Mouse (Mus musculus): Measurements from ENCODE around the gene Vmn1r212. TPM values are rescaled to one million over a fixed set of nuclear protein-coding genes. Genes with fewer than 3 reads are reported as not detected.
"Not testable (repeated sequence)": the region's sequence is repeated elsewhere in the genome, so short reads cannot be mapped to it uniquely, and the experiment has no call there.

Gene Vmn1r212
- polyA plus RNA-seq (2015; fragmentation: Nextera tagmentation; extraction: Ambion mirVana), result not detected in 2 replicates

DNA sequence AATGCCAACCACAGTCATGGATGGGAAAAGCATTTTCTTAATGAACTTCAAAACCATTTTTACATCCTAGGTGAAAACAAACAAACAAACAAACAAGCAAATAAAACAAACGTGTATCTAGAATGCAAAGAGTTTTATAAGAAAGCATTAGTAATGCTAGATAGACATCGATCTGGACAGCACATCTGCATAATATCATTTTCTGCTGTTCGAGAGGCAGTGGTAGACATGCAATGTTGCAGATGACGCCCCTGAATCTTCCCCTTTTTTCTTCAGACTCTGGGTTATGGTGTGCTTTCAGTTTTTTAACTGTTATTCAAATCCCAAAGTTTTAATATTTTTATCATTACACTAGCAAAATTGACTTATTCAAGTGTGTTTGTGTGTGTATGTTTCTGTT is at the start of gene Vmn1r212:
TSS of gene Vmn1r212 (minus strand) at position 101 of the 400 bp plus-strand sequence.
- 89% methylated on average over 4 of the region's 4 CpGs for WGBS
- no peaks in the 10 kb centered on the region for H3K27me3 ChIP-seq (ENCODE audit: control insufficient read depth, insufficient read depth, low read depth, low read length)
- ATAC-seq, result no peak

DNA sequence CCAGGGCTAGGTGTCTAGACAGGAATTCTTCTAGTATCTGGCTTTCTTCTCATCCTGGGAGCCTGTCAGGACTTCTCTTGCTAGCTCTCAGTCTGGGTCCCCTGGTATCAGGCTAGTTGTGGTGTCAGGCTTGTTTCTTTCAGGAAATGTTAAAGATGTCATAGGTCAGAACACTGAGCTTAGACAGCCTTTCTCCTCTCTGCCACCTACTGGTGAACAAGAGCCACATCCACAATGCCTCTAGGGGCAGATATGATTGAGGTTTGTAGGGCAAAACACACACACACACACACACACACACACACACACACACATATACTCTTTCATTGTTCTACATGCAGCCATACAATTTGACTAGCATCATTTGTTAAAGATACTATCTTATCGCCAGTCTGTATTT is 4.7 kb downstream of the Vmn1r212 start:
- H3K27ac ChIP-seq (ENCODE audit: low read length), result no peak overlapping the region
- ATAC-seq, result no peak
- 100% methylated on average over 1 of the region's 1 CpGs for WGBS
- H3K27me3 ChIP-seq (ENCODE audit: control insufficient read depth, insufficient read depth, low read depth, low read length), result no peaks in the 10 kb centered on the region
- no peak overlapping the region for H3K9ac ChIP-seq (ENCODE audit: low read depth, low read length)
- no peak overlapping the region for H3K4me3 ChIP-seq (ENCODE audit: low read depth, low read length)
- H3K4me2 ChIP-seq (ENCODE audit: low read length), result no peak overlapping the region
- H3K4me1 ChIP-seq (ENCODE audit: control insufficient read depth, insufficient read depth, low read length), result no peaks in the 10 kb centered on the region
- H3K36me3 ChIP-seq (ENCODE audit: control insufficient read depth, insufficient read depth, low read length), result no peaks in the 10 kb centered on the region
- no peaks in the 10 kb centered on the region for H3K9me3 ChIP-seq (replicated peaks; ENCODE audit: control insufficient read depth, low read length, poor library complexity, severe bottlenecking)

More for the DNA sequence above, at the start of gene Vmn1r212:
- Histone ChIP-seq H3K9me3 (replicated peaks; ENCODE audit: control insufficient read depth, low read length, poor library complexity, severe bottlenecking) (no peaks in the 10 kb centered on the region), H3K9ac (ENCODE audit: low read depth, low read length) (no peak within 1 kb of the TSS), H3K4me3 (ENCODE audit: low read depth, low read length) (no peak within 1 kb of the TSS), H3K4me1 (ENCODE audit: control insufficient read depth, insufficient read depth, low read length) (no peaks in the 10 kb centered on the region), H3K36me3 (ENCODE audit: control insufficient read depth, insufficient read depth, low read length) (no peaks in the 10 kb centered on the region), H3K4me2 (ENCODE audit: low read length) (no peak within 1 kb of the TSS), H3K27ac (ENCODE audit: low read length) (no peak within 1 kb of the TSS)

DNA sequence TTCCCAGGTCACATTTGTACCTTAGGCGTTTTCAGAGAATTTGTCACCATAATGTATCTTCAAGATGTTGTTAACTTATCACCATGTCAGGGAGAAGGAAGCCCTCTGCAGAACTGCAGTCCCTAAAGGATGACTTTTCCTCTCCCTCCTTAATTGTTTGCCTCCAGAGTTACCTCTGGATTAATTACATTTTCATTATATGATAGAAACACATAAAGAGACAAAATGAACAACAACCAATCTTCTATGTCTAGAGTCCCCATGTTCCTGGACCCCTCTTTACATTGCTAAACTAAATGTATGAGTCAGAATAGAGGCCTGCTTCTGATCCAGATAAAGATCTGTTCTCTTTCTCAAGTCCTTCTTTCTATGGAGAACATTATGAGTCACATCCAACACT is 26.5 kb downstream of the Vmn1r212 start, which contains the start of gene Vmn1r211:
TSS of gene Vmn1r211 (minus strand) at position 101 of the 400 bp plus-strand sequence.
- no peaks in the 10 kb centered on the region for H3K27me3 ChIP-seq (ENCODE audit: control insufficient read depth, insufficient read depth, low read depth, low read length)
- no peaks in the 10 kb centered on the region for H3K9me3 ChIP-seq (replicated peaks; ENCODE audit: control insufficient read depth, low read length, poor library complexity, severe bottlenecking)
- H3K27ac ChIP-seq (ENCODE audit: low read length), result no peak within 1 kb of the TSS
- no peak within 1 kb of the TSS for H3K4me2 ChIP-seq (ENCODE audit: low read length)
- H3K4me3 ChIP-seq (ENCODE audit: low read depth, low read length), result no peak within 1 kb of the TSS
- no peaks in the 10 kb centered on the region for H3K36me3 ChIP-seq (ENCODE audit: control insufficient read depth, insufficient read depth, low read length)
- H3K9ac ChIP-seq (ENCODE audit: low read depth, low read length), result no peak within 1 kb of the TSS
- no peak for ATAC-seq
- no peaks in the 10 kb centered on the region for H3K4me1 ChIP-seq (ENCODE audit: control insufficient read depth, insufficient read depth, low read length)
- WGBS, result 76% methylated on average over 1 of the region's 1 CpGs

DNA sequence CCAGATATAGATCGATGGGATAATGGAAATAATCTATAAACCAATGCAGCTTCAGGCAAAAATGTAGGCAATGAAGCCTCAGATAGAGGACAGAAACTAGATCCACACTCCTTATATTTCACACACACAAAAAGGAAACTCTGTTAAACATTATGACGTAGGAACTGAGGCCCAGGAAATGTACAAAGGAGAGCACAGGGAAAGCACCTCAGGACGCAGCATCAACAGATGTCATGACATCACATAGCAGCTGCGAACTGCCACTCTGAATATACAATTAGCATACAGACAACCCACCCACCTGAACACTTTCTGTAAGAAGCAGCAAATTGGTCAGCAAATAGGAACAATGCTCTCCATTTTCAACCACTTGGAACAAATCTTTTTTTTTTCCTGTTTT is 29.2 kb downstream of the Vmn1r212 start:
- H3K9ac ChIP-seq (ENCODE audit: low read depth, low read length), result no peak overlapping the region
- no peak overlapping the region for H3K27ac ChIP-seq (ENCODE audit: low read length)
- ATAC-seq, result no peak
- H3K4me1 ChIP-seq (ENCODE audit: control insufficient read depth, insufficient read depth, low read length), result no peaks in the 10 kb centered on the region
- no peak overlapping the region for H3K4me3 ChIP-seq (ENCODE audit: low read depth, low read length)
- 71% methylated on average over 4 of the region's 4 CpGs for WGBS
- H3K36me3 ChIP-seq (ENCODE audit: control insufficient read depth, insufficient read depth, low read length), result no peaks in the 10 kb centered on the region
- no peak overlapping the region for H3K4me2 ChIP-seq (ENCODE audit: low read length)
- H3K9me3 ChIP-seq (replicated peaks; ENCODE audit: control insufficient read depth, low read length, poor library complexity, severe bottlenecking), result no peaks in the 10 kb centered on the region
- no peaks in the 10 kb centered on the region for H3K27me3 ChIP-seq (ENCODE audit: control insufficient read depth, insufficient read depth, low read depth, low read length)

GRCm38 (mm10) chr13:22846798-22847197 is 37.2 kb downstream of the Vmn1r212 start:
- Histone ChIP-seq H3K27me3 (ENCODE audit: control insufficient read depth, insufficient read depth, low read depth, low read length) (no peaks in the 10 kb centered on the region), H3K4me1 (ENCODE audit: control insufficient read depth, insufficient read depth, low read length) (no peaks in the 10 kb centered on the region), H3K4me3 (ENCODE audit: low read depth, low read length) (no peak overlapping the region), H3K27ac (ENCODE audit: low read length) (no peak overlapping the region), H3K4me2 (ENCODE audit: low read length) (no peak overlapping the region), H3K9me3 (replicated peaks; ENCODE audit: control insufficient read depth, low read length, poor library complexity, severe bottlenecking) (no peaks in the 10 kb centered on the region), H3K9ac (ENCODE audit: low read depth, low read length) (no peak overlapping the region), H3K36me3 (ENCODE audit: control insufficient read depth, insufficient read depth, low read length) (no peaks in the 10 kb centered on the region)
- WGBS, result 88% methylated on average over 1 of the region's 1 CpGs
- ATAC-seq, result no peak

GRCm38 (mm10) chr13:22844304-22844703 is 39.7 kb downstream of the Vmn1r212 start:
- not testable (repeated sequence) for ATAC-seq; H3K9me3 ChIP-seq (replicated peaks; ENCODE audit: control insufficient read depth, low read length, poor library complexity, severe bottlenecking); H3K9ac ChIP-seq (ENCODE audit: low read depth, low read length); H3K27ac ChIP-seq (ENCODE audit: low read length); H3K4me2 ChIP-seq (ENCODE audit: low read length); H3K4me1 ChIP-seq (ENCODE audit: control insufficient read depth, insufficient read depth, low read length); H3K27me3 ChIP-seq (ENCODE audit: control insufficient read depth, insufficient read depth, low read depth, low read length); H3K36me3 ChIP-seq (ENCODE audit: control insufficient read depth, insufficient read depth, low read length); H3K4me3 ChIP-seq (ENCODE audit: low read depth, low read length)
- 43% methylated on average over 3 of the region's 3 CpGs for WGBS

Other genes starting within 250 kb of the Vmn1r212 start
- not detected in 2 replicates for gene Vmn1r207-ps, start 154.6 kb downstream of the Vmn1r212 start, polyA plus RNA-seq (2015; fragmentation: Nextera tagmentation; extraction: Ambion mirVana)
- not detected in 2 replicates for gene Vmn1r208, start 106.8 kb downstream of the Vmn1r212 start, polyA plus RNA-seq (2015; fragmentation: Nextera tagmentation; extraction: Ambion mirVana)
- not detected in 2 replicates for gene Vmn1r209, start 74.5 kb downstream of the Vmn1r212 start, polyA plus RNA-seq (2015; fragmentation: Nextera tagmentation; extraction: Ambion mirVana)
- not detected in 2 replicates for gene Vmn1r210, start 52.9 kb downstream of the Vmn1r212 start, polyA plus RNA-seq (2015; fragmentation: Nextera tagmentation; extraction: Ambion mirVana)
- not detected in 2 replicates for gene Vmn1r211, start 26.6 kb downstream of the Vmn1r212 start, polyA plus RNA-seq (2015; fragmentation: Nextera tagmentation; extraction: Ambion mirVana)
- not detected in 2 replicates for gene Vmn1r213, start 123.5 kb upstream of the Vmn1r212 start, polyA plus RNA-seq (2015; fragmentation: Nextera tagmentation; extraction: Ambion mirVana)
- gene Vmn1r214, start 146.2 kb upstream of the Vmn1r212 start, polyA plus RNA-seq (2015; fragmentation: Nextera tagmentation; extraction: Ambion mirVana), result not detected in 2 replicates
- gene Vmn1r215, start 183.8 kb upstream of the Vmn1r212 start, polyA plus RNA-seq (2015; fragmentation: Nextera tagmentation; extraction: Ambion mirVana), result not detected in 2 replicates
- gene Vmn1r217, start 234.0 kb upstream of the Vmn1r212 start, polyA plus RNA-seq (2015; fragmentation: Nextera tagmentation; extraction: Ambion mirVana), result not detected in 2 replicates
- not detected in 2 replicates for gene Vmn1r218, start 248.9 kb upstream of the Vmn1r212 start, polyA plus RNA-seq (2015; fragmentation: Nextera tagmentation; extraction: Ambion mirVana)

Measured in midbrain, embryonic 16.5 days (tissue).